Mouse (Mus musculus): ENCODE data around the gene Syn3. TPM values are rescaled to one million over a fixed set of nuclear protein-coding genes. Genes with fewer than 3 reads are reported as not detected.
"Not testable (repeated sequence)": the region's sequence is repeated elsewhere in the genome, so short reads cannot be mapped to it uniquely, and the experiment has no call there.

Syn3 gene
- total RNA-seq, 1 experiment from 2014 or later, result 0.37 TPM

- ATAC-seq (replicated peaks; ENCODE audit: low read depth, poor library complexity, severe bottlenecking), result peak; percentile 84
Measured at GRCm38 (mm10) chr10:86421731-86422370, 76.8 kb downstream of the Syn3 start.

DNA sequence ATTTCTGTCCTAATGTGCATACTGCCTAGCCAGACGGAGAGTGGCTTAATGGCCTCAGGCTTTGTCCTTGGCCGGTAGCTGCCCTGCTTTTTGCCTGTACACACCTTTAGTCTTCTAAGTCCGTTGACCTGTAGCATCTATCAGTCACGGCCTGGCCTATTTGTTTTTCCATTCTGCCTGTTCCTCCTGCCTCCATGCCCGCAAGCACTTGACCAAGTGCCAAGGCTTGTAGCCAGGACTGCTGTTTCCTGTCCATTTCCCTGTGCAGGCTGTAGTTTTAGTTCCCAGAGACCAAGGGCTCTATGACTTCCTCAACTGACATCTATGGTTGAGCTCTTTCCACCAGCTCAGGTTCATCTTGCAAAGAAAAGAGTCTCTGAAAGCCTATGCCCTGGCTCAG lies 79.8 kb downstream of the Syn3 start:
- ATAC-seq (replicated peaks; ENCODE audit: low read depth, poor library complexity, severe bottlenecking), result 0 out of 2 replicates have a peak, but pooled peaks have one; percentile 11

DNA sequence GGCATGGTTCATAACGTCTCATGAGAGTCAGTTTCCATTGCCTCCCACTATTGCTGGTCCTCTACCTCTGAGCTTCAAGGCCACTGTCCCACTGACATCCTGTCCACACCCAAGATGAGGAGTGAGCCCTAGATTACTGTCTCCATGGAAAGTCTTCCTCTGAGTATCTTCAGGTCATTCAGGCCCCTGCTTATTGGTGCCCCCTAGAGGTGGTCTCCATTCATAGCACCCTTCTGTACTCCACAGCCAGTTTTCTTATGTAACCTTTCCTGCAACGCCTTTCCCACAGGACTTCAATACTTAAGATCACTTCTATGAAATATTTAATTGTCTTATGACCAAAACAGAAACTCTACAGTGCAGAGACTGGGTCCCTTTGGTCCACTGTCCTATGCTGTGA lies 80.4 kb downstream of the Syn3 start:
- no peak for ATAC-seq (replicated peaks; ENCODE audit: low read depth, poor library complexity, severe bottlenecking)

GRCm38 (mm10) chr10:86416806-86417205 lies 81.9 kb downstream of the Syn3 start:
- ATAC-seq (replicated peaks; ENCODE audit: low read depth, poor library complexity, severe bottlenecking), result no peak

- no peak for ATAC-seq (replicated peaks; ENCODE audit: low read depth, poor library complexity, severe bottlenecking)
Measured at GRCm38 (mm10) chr10:86410868-86411267, 87.8 kb downstream of the Syn3 start.

DNA sequence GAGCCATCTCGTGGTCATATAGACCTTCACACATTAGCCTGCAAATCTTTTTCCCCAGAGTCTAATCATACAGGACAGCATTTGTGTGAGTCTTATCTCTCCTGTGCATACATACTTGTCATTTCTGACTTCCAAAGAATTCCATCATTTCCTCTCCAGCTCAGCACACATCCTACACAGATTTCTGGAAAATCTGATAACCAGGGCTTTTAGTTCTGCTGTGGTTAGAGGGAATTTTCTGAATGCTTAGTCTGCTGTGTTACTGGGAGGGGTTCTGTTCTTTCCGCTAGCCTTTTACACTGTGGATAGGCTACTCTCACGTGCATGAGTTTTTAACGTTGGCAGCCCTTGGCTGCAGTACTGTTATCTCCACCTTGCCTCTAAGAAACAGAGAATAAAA lies 91.7 kb downstream of the Syn3 start:
- ATAC-seq (replicated peaks; ENCODE audit: low read depth, poor library complexity, severe bottlenecking), result no peak

DNA sequence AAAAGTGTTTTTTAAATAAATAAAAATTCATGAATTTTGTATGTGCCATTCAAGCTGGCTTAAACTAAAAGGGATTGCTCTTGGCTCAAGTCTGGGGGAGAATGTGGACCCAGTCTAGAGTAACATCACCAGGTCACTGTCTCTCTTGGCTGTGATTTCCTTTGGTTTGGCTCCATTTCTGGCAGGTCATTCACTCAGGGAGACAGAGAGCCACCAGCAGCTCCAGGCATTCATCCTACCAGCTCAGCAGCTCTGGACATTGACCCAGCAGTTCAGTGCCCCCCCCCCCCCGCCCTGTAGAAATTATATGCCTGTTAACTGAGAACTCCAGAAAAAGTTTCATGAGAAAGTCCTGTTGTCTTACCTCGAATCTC lies 100.4 kb downstream of the Syn3 start:
- ATAC-seq (replicated peaks; ENCODE audit: low read depth, poor library complexity, severe bottlenecking), result no peak

DNA sequence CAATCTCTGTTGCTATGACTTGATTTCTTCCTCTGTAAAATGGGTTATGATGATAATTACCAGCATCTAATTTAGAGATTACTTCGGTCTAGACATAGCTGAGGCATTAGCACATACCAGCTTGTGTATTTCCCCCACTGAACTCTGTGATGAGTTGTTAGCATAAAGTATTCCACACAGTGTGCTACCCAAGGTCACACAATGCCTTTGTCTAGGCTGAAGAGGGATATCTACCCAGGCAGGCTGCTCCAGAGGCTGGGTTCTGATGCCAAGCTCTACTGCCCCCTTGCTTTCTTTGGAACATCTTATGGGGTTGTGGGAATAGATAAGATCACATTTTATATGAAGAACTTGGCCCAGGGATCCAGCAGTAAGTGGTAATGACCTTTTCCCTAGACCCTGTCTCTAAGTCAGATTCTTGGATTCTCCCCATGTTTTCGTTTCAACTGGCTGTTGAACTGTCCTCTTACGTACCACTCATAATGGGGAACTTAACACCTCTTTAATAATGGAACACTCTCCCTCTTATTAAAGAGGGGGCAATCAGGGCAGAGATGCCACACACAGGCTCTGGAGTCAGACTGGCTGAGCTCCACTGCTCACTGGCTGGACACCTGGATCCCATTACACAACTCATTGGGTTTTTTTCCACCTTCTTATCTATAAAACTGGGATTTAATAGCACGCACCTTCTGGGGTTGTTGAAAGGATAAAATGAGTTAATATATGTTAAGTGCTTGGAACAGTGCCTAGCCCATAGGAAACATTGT lies 100.9 kb downstream of the Syn3 start:
- no peak for ATAC-seq (replicated peaks; ENCODE audit: low read depth, poor library complexity, severe bottlenecking)

GRCm38 (mm10) chr10:86392399-86392798 lies 106.3 kb downstream of the Syn3 start:
- ATAC-seq (replicated peaks; ENCODE audit: low read depth, poor library complexity, severe bottlenecking), result no peak

- no peak for ATAC-seq (replicated peaks; ENCODE audit: low read depth, poor library complexity, severe bottlenecking)
Measured at GRCm38 (mm10) chr10:86389913-86390312, 108.8 kb downstream of the Syn3 start.

GRCm38 (mm10) chr10:86389357-86389756 lies 109.3 kb downstream of the Syn3 start:
- ATAC-seq (replicated peaks; ENCODE audit: low read depth, poor library complexity, severe bottlenecking), result no peak

DNA sequence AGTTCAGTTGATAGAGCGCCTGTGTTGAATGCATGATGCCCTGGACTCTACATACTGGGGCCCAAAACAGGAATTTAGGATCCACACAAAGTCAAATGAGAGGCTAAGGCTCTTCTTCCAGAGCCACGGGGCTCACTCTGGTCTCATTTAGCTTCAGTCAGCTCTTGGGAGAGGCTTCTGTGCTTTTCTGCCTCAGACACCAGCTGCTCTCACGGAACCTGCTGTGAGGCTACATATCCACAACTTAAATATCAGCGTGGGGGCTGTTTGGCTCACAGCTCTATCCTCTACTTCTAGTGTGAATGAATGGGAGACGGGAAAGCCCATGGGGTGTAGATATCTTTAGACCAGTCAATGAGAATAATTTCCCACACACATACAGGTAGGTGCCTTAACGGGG lies 109.9 kb downstream of the Syn3 start:
- ATAC-seq (replicated peaks; ENCODE audit: low read depth, poor library complexity, severe bottlenecking), result no peak

GRCm38 (mm10) chr10:86387821-86388440 lies 110.8 kb downstream of the Syn3 start:
- ATAC-seq (replicated peaks; ENCODE audit: low read depth, poor library complexity, severe bottlenecking), result no peak

DNA sequence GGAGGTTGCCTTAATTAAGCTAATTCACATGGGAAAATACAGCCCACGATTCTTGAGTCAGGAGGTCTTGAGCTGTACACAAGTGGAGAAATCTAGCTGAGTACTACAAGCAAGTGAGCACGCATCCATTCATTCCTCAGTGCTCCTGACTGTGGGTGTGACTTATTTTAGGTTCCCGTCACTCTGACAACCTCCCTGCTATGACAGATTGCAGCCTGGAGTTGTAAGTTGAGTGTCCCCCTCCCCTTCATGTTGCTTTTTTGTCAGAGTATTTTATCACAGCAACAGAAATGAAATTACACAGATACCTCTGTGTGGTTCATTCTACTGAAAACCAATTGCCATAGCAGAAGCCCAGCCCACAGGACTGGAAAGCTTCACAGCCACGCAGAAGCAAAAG lies 112.5 kb downstream of the Syn3 start:
- no peak for ATAC-seq (replicated peaks; ENCODE audit: low read depth, poor library complexity, severe bottlenecking)

DNA sequence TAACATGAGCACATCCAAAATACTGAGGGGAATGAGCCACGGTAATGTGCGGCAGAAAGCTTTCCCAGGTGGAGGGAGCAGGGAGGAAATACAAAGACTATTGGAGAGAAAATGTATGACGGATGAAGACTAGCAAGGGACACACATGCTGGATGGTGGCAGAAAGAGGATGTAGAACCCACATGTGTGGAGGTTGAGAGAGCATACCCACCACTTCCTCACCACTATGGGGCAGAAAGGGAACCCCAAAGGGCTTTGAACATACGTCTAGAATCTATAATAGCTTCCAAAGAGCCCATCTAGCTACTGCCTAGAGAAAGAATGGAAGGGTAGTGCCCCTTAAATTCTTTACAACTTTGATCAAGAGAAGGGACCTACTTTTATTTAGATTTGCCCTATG lies 113.0 kb downstream of the Syn3 start:
- peak; percentile 94 for ATAC-seq (replicated peaks; ENCODE audit: low read depth, poor library complexity, severe bottlenecking)

GRCm38 (mm10) chr10:86384655-86385054 lies 114.0 kb downstream of the Syn3 start:
- no peak for ATAC-seq (replicated peaks; ENCODE audit: low read depth, poor library complexity, severe bottlenecking)

GRCm38 (mm10) chr10:86381922-86382260 lies 116.8 kb downstream of the Syn3 start:
- no peak for ATAC-seq (replicated peaks; ENCODE audit: low read depth, poor library complexity, severe bottlenecking)

DNA sequence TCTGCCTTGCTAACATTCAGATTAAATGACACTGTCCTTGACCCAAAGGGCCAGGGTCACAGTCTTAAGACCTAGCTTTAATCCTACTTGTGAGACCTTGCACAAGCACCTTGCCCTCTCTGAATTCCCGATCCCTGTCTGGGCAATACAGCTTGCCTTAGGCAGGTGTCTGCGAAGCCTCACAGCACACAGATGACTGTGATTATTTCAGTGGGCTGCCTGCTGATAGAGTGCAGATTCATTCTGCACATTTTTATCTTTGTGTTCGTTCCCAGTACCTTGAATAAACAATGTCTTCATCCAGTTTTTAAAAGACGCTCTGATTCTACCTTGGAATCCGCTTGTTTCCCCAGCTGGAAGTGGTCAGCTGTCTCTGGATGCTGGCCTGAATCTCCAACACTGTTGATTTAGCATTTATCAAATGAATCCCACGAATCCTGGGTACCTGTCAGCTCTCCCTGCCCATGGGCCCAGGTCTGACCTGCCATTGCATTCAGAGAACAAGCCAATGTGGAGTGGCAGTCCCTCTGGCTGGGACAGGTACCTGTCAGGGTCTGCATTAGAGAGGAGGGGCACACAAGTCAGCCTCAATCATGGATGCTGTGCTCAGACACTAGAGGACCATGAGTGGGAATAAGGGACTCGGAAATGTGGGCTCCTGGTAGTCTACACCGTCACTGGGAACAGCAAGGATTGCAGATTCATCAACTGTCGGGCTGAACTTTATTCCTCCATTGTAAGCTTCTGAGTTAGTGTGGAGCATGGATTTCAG lies 117.4 kb downstream of the Syn3 start:
- ATAC-seq (replicated peaks; ENCODE audit: low read depth, poor library complexity, severe bottlenecking), result no peak

DNA sequence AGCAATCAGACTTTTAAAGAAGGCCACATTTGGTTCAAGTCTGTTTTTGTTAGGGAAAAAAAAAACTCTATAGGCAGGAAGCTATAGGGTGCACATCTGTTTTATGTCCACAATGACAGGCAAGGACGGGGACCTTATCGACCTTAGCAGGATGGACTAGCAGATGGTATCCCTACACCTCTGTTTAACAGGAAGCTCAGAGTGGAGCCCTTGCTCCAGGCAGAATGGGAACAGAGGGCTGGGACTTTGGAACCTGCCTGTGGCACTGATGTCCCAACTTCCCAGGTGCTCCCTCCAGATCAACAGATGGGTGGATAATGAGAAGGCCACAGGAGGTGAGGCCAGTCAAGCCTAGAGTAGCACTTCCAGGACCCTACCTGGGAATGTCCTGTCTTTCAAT lies 118.1 kb downstream of the Syn3 start:
- no peak for ATAC-seq (replicated peaks; ENCODE audit: low read depth, poor library complexity, severe bottlenecking)

- not testable (repeated sequence) for ATAC-seq (replicated peaks; ENCODE audit: low read depth, poor library complexity, severe bottlenecking)
Measured at GRCm38 (mm10) chr10:86378803-86379202, 119.9 kb downstream of the Syn3 start.
